Mouse (Mus musculus): ENCODE data around the gene Prelp.
"Not testable (repeated sequence)": the region's sequence is repeated elsewhere in the genome, so short reads cannot be mapped to it uniquely, and the experiment has no call there.

Prelp gene

GRCm38 (mm10) chr1:133921304-133921751 lies at the start of gene Prelp:
TSS of gene Prelp (minus strand) at chr1:133921414.
- TF ChIP-seq NANOG (IDR thresholded peaks at IDR 0.05; ENCODE audit: borderline replicate concordance, low read length) = no peak
- TF ChIP-seq POU5F1 (IDR thresholded peaks at IDR 0.05; ENCODE audit: borderline replicate concordance, low read length) = no peak
- no peak for TF ChIP-seq CTCF (conservative IDR thresholded peaks at IDR 0.05; ENCODE audit: low read length)
- Histone ChIP-seq H3K27me3 (ENCODE audit: insufficient read depth, low read length) (peaks cover 19% of the 10 kb centered on the region), H3K9me3 (ENCODE audit: low read length) (no peaks in the 10 kb centered on the region), H3K4me1 (replicated peaks; ENCODE audit: low read depth, low read length) (peaks cover 31% of the 10 kb centered on the region), H3K4me3 (replicated peaks; ENCODE audit: low read length) (no peak within 1 kb of the TSS), H3K36me3 (ENCODE audit: insufficient read depth, low read length) (no peaks in the 10 kb centered on the region)

GRCm38 (mm10) chr1:133969427-133969826 lies 48.2 kb upstream of the Prelp start:
- H3K9me3 ChIP-seq (ENCODE audit: low read length) = no peaks in the 10 kb centered on the region
- peaks cover 4% of the 10 kb centered on the region for H3K27me3 ChIP-seq (ENCODE audit: insufficient read depth, low read length)
- peaks cover 13% of the 10 kb centered on the region for H3K4me1 ChIP-seq (replicated peaks; ENCODE audit: low read depth, low read length)
- H3K4me3 ChIP-seq (replicated peaks; ENCODE audit: low read length) = no peak overlapping the region
- no peak for TF ChIP-seq CTCF (conservative IDR thresholded peaks at IDR 0.05; ENCODE audit: low read length)
- no peak for TF ChIP-seq POU5F1 (IDR thresholded peaks at IDR 0.05; ENCODE audit: borderline replicate concordance, low read length)
- no peak for TF ChIP-seq NANOG (IDR thresholded peaks at IDR 0.05; ENCODE audit: borderline replicate concordance, low read length)
- H3K36me3 ChIP-seq (ENCODE audit: insufficient read depth, low read length) = no peaks in the 10 kb centered on the region

GRCm38 (mm10) chr1:133968788-133969325 lies 47.6 kb upstream of the Prelp start:
- Histone ChIP-seq H3K36me3 (ENCODE audit: insufficient read depth, low read length) (no peaks in the 10 kb centered on the region), H3K4me1 (replicated peaks; ENCODE audit: low read depth, low read length) (peaks cover 13% of the 10 kb centered on the region), H3K27me3 (ENCODE audit: insufficient read depth, low read length) (peaks cover 4% of the 10 kb centered on the region), H3K9me3 (ENCODE audit: low read length) (no peaks in the 10 kb centered on the region), H3K4me3 (replicated peaks; ENCODE audit: low read length) (no peak overlapping the region)
- no peak for TF ChIP-seq POU5F1 (IDR thresholded peaks at IDR 0.05; ENCODE audit: borderline replicate concordance, low read length)
- TF ChIP-seq NANOG (IDR thresholded peaks at IDR 0.05; ENCODE audit: borderline replicate concordance, low read length) = no peak

- no peaks in the 10 kb centered on the region for H3K9me3 ChIP-seq (ENCODE audit: low read length)
- TF ChIP-seq POU5F1 (IDR thresholded peaks at IDR 0.05; ENCODE audit: borderline replicate concordance, low read length) (no peak), CTCF (conservative IDR thresholded peaks at IDR 0.05; ENCODE audit: low read length) (no peak), NANOG (IDR thresholded peaks at IDR 0.05; ENCODE audit: borderline replicate concordance, low read length) (no peak)
- H3K4me1 ChIP-seq (replicated peaks; ENCODE audit: low read depth, low read length) = peaks cover 3% of the 10 kb centered on the region
- no peaks in the 10 kb centered on the region for H3K36me3 ChIP-seq (ENCODE audit: insufficient read depth, low read length)
- peaks cover 4% of the 10 kb centered on the region for H3K27me3 ChIP-seq (ENCODE audit: insufficient read depth, low read length)
- H3K4me3 ChIP-seq (replicated peaks; ENCODE audit: low read length) = no peak overlapping the region
Measured at GRCm38 (mm10) chr1:133967481-133968017, 46.3 kb upstream of the Prelp start.

GRCm38 (mm10) chr1:133966044-133966443 lies 44.8 kb upstream of the Prelp start:
- H3K4me1 ChIP-seq (replicated peaks; ENCODE audit: low read depth, low read length) = no peaks in the 10 kb centered on the region
- H3K4me3 ChIP-seq (replicated peaks; ENCODE audit: low read length) = no peak overlapping the region
- no peaks in the 10 kb centered on the region for H3K36me3 ChIP-seq (ENCODE audit: insufficient read depth, low read length)
- H3K27me3 ChIP-seq (ENCODE audit: insufficient read depth, low read length) = peaks cover 12% of the 10 kb centered on the region
- no peaks in the 10 kb centered on the region for H3K9me3 ChIP-seq (ENCODE audit: low read length)
- TF ChIP-seq POU5F1 (IDR thresholded peaks at IDR 0.05; ENCODE audit: borderline replicate concordance, low read length) (no peak), CTCF (conservative IDR thresholded peaks at IDR 0.05; ENCODE audit: low read length) (no peak), NANOG (IDR thresholded peaks at IDR 0.05; ENCODE audit: borderline replicate concordance, low read length) (no peak)

GRCm38 (mm10) chr1:133965298-133965697 lies 44.1 kb upstream of the Prelp start:
- no peak overlapping the region for H3K4me3 ChIP-seq (replicated peaks; ENCODE audit: low read length)
- peaks cover 12% of the 10 kb centered on the region for H3K27me3 ChIP-seq (ENCODE audit: insufficient read depth, low read length)
- no peak for TF ChIP-seq POU5F1 (IDR thresholded peaks at IDR 0.05; ENCODE audit: borderline replicate concordance, low read length)
- no peak for TF ChIP-seq NANOG (IDR thresholded peaks at IDR 0.05; ENCODE audit: borderline replicate concordance, low read length)
- TF ChIP-seq CTCF (conservative IDR thresholded peaks at IDR 0.05; ENCODE audit: low read length) = no peak
- H3K9me3 ChIP-seq (ENCODE audit: low read length) = no peaks in the 10 kb centered on the region
- no peaks in the 10 kb centered on the region for H3K36me3 ChIP-seq (ENCODE audit: insufficient read depth, low read length)
- no peaks in the 10 kb centered on the region for H3K4me1 ChIP-seq (replicated peaks; ENCODE audit: low read depth, low read length)

GRCm38 (mm10) chr1:133964742-133965141 lies 43.5 kb upstream of the Prelp start:
- TF ChIP-seq POU5F1 (IDR thresholded peaks at IDR 0.05; ENCODE audit: borderline replicate concordance, low read length) (no peak), NANOG (IDR thresholded peaks at IDR 0.05; ENCODE audit: borderline replicate concordance, low read length) (no peak), CTCF (conservative IDR thresholded peaks at IDR 0.05; ENCODE audit: low read length) (no peak)
- no peaks in the 10 kb centered on the region for H3K9me3 ChIP-seq (ENCODE audit: low read length)
- peaks cover 12% of the 10 kb centered on the region for H3K27me3 ChIP-seq (ENCODE audit: insufficient read depth, low read length)

GRCm38 (mm10) chr1:133963578-133963977 lies 42.4 kb upstream of the Prelp start:
- H3K36me3 ChIP-seq (ENCODE audit: insufficient read depth, low read length); H3K9me3 ChIP-seq (ENCODE audit: low read length); H3K4me1 ChIP-seq (replicated peaks; ENCODE audit: low read depth, low read length); H3K4me3 ChIP-seq (replicated peaks; ENCODE audit: low read length): not testable (repeated sequence)
- peaks cover 12% of the 10 kb centered on the region for H3K27me3 ChIP-seq (ENCODE audit: insufficient read depth, low read length)

More at GRCm38 (mm10) chr1:133964742-133965141, 43.5 kb upstream of the Prelp start:
- no peak overlapping the region for H3K4me3 ChIP-seq (replicated peaks; ENCODE audit: low read length)
- H3K36me3 ChIP-seq (ENCODE audit: insufficient read depth, low read length) = no peaks in the 10 kb centered on the region
- no peaks in the 10 kb centered on the region for H3K4me1 ChIP-seq (replicated peaks; ENCODE audit: low read depth, low read length)

GRCm38 (mm10) chr1:133963128-133963527 lies 41.9 kb upstream of the Prelp start:
- not testable (repeated sequence) for H3K4me1 ChIP-seq (replicated peaks; ENCODE audit: low read depth, low read length); H3K9me3 ChIP-seq (ENCODE audit: low read length); H3K36me3 ChIP-seq (ENCODE audit: insufficient read depth, low read length); H3K4me3 ChIP-seq (replicated peaks; ENCODE audit: low read length)
- peaks cover 12% of the 10 kb centered on the region for H3K27me3 ChIP-seq (ENCODE audit: insufficient read depth, low read length)
